Mouse (Mus musculus) urinary bladder, adult 18-20 months (tissue): ENCODE data around the gene Efcab9.

Experiments used
- DNase-seq, 2 experiments: peaks; one replicate each; pipeline ENCODE4 v3.0.0; 2022; ENCODE audit warnings: low spot score in 2 of 2, mixed read lengths in 2 of 2

Gene Efcab9

DNA sequence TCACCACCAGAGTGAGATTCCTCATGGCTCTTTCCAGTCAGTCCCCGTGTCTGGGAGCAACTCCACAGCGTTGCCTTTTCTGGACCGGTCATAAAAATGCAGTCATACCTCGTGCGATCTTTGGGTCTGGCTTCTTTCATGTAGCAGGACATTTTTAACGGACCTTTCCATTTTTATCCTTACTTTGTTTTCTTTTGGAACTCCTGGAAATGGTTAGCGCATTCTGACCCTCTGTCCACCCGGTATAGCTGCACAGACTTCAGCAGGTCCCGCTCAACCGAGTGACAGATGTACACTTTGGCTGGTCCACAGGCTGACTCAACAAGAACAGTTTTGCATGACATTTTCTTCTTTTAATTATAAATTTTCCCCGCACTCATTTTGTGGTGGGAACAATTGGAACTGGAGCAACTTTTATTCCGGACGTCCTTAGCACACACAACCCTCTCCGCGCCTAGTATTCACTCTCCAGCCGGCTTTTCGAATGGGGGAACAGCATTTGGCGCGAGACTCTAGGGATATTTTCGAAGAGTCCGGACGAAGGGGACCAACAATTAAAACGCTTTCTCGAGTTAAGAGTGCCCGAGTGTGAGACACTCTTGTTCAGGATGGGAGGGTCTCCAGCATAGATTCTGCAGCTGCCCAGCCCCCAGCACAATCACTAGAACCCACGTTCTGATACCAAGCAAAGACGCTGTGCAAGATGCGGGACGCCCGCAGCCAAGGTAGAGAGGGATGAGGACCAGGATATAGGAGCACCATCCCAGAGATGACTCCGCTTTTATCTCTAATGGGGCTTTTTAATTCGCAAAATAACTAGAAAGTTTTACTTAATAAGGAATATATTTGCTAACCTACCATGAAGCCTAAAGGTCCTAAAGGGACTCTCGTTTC, at the start of gene Efcab9:
Gene Efcab9 (minus strand): TSS at position 211 of the 894 bp plus-strand sequence.
- no peak for DNase-seq

DNA sequence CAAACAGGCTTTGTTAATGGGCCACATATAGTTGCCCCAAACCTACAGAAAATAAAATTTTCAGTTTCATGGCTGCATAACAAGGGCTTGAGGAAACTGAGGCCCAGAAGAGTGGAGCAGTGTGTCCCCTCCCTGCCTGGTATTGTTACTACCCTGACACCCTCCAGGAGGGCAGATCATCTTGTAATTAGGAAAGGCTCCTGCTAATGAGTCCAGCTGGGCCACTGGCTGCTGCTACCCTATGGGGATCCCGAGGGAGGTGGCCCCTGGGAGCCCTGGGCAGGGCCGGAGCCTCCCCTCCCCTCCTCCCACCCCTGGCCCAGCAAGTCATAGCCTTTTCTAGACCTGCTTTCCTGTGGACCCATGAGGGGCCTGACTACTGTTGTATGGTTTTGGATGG, 49.1 kb upstream of the Efcab9 start:
- DNase-seq = no peak

- DNase-seq = no peak
These were observed 48.5 kb upstream of the Efcab9 start for GRCm38 (mm10) chr11:32580305-32580947.

GRCm38 (mm10) chr11:32576760-32577050, 44.8 kb upstream of the Efcab9 start:
- no peak for DNase-seq

DNA sequence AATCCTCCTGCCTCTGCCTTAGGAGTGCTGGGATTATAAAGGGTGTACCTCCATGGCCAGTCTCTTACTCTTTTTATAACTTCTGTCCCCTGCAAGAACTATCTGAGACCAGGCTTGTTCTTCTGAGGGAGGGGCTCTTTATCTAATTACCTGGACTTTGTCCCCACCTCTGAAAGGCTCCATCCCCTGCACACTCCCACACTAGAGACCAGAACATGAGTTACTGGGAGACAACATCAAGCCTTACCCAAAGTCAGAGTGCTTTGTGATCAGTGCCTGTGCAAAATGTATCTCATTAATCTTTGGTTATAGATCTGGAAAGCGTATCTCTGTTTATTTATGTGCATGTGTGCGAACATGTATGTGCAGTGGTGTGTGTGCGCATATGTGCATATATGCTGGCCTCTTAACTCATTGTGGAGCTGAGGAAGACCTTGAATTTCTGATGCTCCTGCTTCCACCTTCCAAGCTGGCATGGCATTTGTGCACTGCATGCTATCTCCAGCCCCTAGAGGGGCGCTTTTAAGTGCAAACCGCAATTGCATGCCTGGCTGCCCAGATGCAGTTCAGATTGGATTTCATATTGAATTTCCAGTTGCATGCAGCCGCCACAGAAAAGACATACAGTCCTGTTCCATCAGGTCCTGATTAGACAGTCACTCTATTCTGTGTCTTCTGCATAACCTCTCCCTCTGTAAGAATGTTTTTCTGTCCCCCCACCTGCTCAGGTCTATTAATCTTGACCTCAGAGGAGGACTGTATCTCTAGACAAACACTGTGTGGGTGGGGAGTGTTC, 44.3 kb upstream of the Efcab9 start:
- no peak for DNase-seq

DNA sequence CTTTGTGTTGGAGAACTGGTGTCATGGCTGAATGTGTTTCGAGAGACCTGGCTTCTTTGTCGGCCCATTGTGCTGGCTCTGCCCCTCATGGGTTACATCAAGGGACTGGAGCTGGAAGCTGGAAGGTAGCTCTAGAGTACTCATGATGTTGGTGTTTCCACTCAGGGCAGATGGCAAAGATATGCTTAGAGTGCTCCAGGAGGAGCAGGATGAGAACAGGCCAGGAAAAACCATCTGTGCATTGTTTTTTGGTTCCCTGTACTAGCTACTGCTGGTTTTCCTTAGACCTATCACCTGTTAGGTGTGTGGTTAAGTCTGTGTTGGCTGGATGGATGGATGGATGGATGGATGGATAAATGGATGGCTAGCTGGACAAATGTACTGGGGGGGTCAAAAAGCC, 41.8 kb upstream of the Efcab9 start:
- no peak for DNase-seq

GRCm38 (mm10) chr11:32571103-32571502, 39.2 kb upstream of the Efcab9 start:
- DNase-seq = no peak

GRCm38 (mm10) chr11:32568637-32569293, 36.9 kb upstream of the Efcab9 start:
- no peak for DNase-seq

DNA sequence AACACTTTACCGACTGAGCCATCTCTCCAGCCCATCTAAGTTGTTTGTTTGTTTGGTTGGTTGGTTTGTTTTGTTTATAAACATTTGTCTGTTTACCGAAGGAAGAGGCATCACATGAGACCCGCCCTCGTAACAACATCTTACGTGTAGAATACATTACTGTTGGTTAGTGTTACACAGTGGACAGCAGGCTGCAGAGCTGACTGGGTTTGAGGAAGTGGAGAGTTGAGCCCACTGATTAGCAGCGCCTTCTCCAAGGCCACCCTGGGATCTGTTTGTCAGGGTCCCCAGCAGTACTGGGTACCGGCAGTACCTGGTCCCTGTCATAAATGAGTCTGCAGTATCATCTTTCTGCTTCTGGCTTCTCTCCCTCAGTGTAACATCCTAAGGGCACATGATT, 36.2 kb upstream of the Efcab9 start:
- DNase-seq = no peak

DNA sequence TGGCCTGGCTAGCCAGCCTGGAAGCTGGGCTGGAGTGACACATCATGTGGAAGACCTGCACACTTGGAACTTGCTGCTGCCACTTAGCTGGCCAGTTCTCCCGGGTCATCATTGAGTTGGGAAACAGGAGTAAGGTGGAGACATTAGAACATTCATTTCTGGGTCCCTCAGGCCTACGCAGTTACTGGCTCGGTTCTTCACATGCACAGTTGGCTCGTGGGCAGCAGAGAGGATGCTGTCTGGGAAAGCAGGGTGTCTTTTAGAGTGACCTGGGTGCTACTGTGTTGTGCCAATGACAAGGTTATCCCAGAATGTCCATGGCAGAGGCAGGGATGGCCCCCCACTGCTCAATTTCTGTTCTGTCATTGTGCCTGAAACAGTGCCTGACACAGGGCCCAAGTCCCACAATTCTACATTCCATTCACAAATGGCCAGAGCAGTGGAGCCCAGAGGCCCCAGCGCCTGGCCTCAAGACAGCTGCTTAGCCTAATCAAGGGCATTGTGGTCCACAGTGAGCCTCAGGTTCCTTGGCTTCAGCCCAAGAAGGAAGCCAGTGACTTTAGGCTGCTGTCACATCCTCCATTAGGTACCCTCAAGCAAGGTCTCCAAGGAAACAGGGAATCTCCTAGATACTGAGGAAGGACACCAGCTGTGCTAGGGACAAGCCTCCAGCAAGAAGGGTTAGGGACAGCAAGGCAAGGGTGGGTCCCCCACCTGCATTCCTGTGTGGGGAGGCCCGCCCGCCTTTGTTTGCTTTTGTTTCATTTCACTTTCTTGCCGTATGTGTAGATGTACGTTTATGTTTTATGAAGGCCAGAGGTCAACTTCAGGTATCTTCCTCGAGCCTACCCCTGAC, 35.3 kb upstream of the Efcab9 start:
- no peak for DNase-seq

GRCm38 (mm10) chr11:32566184-32566583, 34.3 kb upstream of the Efcab9 start:
- DNase-seq = no peak

GRCm38 (mm10) chr11:32565088-32565487, 33.2 kb upstream of the Efcab9 start:
- DNase-seq = no peak

GRCm38 (mm10) chr11:32564629-32565028, 32.7 kb upstream of the Efcab9 start:
- DNase-seq = no peak

DNA sequence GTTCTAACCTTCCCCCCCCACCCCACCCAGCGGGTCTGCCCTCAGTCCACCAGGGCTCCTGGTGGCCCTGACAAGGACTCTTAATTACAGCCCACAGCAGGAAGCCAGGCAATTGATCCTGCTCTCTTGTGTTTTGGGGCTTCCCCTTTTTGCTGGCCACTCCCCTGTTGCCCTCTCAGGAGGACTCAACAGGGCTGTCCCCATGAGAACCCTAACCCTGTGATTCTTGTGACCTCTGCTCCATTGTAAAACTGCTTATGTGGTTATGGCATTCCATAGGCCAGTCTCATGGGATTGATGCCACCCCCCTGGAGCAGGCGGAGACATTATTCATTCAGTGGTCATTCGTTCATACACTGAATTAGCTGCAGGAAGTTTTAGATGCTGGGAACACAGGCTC, 31.8 kb upstream of the Efcab9 start:
- no peak for DNase-seq

DNA sequence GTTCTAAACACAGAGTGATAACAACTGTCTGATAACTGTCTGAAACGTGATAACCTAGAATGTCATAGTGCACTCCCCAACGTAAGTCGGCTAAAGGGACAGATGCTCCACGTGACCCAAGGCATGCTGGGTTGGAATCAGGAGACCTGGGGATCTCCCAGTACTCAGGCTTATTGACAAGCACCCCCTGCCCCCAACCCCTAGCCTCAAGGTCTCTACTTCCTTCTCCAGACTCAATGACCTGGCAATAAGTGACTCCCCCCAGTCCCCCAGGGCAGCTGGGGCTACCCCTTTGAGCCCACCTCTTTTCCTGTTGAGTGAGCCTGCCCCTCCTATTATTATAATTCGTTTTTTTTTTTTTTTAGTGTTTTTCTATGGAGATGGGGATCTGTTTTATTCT, 30.8 kb upstream of the Efcab9 start:
- no peak for DNase-seq

DNA sequence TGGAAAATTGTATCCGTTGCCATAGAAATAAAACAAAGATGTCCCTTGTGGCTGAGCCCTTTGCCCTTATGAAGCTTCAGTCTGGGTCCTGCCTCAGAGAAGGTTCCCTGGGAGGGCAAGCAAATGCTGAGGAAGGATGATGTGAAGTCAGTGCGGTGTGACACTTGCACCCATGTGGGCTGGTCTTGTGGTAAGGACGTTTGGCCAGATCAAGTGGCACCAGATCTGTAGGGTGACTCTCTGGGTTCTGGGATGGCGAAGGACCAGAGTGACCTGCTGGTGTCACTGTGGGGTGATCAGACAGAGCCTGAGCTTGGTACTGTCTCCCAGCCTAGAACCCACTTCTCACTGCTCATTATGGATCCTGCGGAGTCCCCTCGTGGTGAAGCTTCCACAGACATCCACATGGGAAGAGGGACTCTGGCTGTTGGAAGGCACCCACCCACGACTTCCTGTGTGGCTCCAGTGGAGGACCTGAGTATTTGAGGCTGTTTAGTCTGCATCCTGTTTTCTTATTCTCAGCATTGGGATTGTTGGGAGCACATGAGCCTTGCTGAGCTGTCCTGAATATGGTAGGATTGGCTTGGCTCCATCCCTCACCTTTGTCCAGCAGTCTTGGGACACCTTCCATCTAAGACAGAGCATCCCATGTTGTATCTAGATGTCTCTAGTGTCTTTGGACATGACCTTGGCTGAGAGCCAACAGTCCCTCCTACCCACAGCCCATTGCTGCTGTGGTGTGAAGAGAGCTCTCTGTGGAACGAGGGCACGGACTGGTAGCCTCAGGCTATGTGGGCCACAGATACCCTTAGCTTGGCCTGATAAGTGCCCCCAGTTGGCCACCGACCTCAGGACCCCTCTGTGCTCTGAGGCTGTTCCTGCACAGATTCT, 29.8 kb upstream of the Efcab9 start:
- no peak for DNase-seq

DNA sequence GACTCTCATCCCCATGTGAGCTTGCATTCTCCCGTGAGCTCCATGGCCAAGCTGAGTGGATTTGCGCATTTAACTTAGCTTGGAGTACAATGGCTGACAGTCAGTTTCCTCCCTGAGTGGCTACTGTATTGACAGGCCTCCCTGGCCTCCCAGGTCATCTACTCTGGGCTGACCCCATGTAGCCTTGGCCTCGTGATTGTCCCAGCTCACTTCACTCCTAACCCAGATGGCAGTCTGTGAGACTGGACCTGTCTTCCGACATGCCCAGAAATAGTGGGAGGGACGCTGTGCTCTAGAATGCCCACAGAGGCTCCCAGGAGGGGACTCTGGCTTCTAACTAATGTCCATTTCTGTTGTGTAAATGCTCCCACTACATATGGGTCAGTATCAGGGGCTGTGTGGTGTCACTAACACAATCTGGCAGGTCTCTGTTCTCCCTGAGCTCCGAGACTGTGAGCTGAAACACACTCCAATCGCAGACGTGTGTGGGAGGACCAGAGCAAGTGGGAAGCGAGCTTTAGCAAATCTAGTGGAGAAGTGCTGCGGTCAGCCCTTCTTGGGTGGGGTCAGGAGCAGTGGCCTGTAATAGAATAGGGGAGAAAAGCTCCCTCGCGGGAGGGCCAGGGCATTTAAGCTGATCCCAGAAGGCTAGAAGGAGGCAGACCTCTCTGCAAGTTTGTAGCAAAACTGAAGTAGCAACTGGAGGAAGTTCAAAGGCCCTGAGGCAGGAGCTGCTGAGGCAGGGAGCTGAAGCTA, 28.3 kb upstream of the Efcab9 start:
- no peak for DNase-seq

GRCm38 (mm10) chr11:32558677-32559076, 26.8 kb upstream of the Efcab9 start:
- no peak for DNase-seq

DNA sequence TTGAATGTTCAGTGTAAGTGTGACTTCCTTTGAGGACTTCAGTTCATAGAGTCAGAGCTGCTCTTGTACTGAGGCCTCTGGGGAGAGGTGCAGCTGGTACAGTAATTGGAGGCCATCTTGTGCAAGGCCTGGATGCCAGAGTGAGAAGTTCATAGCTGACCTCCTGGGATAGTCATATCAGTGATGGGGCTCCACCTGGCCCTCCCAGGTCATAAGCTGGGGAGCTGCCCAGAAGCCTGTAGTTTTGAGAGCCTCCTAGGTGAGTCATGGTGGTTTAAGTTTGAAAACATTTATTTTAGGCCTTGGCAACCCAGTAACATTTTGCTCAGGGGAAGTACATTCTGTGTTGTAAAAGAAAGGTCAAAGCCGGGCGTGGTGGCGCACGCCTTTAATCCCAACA, 26.1 kb upstream of the Efcab9 start:
- DNase-seq = no peak
